7 mouse cellular contexts compared by ENCODE assay signal in the genomic region with DNA sequence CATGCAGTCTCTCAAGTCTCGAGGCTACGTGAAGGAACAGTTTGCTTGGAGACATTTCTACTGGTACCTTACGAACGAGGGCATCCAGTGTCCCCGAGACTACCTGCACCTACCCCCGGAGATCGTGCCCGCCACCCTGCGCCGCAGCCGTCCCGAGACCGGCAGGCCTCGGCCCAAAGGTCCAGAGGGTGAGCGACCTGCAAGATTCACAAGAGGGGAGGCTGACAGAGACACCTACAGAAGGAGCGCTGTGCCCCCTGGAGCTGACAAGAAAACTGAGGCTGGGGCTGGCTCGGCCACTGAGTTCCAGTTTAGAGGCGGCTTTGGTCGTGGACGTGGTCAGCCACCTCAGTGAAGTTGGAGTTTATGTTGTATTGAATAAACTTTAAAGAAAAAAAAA. TPM values are rescaled to one million over a fixed set of nuclear protein-coding genes. Genes with fewer than 3 reads are reported as not detected.
DNase-seq lines count a peak whose midpoint lies in the region; TF ChIP-seq lines count a peak whose summit lies in the region.
"Not testable (repeated sequence)": the region's sequence is repeated elsewhere in the genome, so short reads cannot be mapped to it uniquely, and the experiment has no call there.

No protein-coding gene starts in this region.

- peak overlapping the region; percentile 32 for H3K4me3 ChIP-seq in E14TG2a.4 (replicated peaks; ENCODE audit: low read length)
- H3K4me3 ChIP-seq in ES-Bruce4 (ENCODE audit: low read depth, low read length), result peak overlapping the region; percentile 48
- H3K4me3 ChIP-seq in ES-E14 (ENCODE audit: insufficient read depth in 1 of 2, low read depth in 1 of 2, low read length in 2 of 2, poor library complexity in 1 of 2, severe bottlenecking in 1 of 2), result peak overlapping the region in 1 of 2 experiments; percentile 35; a peak in 1 of 4 replicates
- peak overlapping the region; percentile 82 for H3K4me3 ChIP-seq in testis, adult 2 months (ENCODE audit: control insufficient read depth, low read depth, low read length)

- TF ChIP-seq EP300 in ES-Bruce4 (IDR thresholded peaks at IDR 0.05; ENCODE audit: insufficient read depth, low read depth, low read length), result not testable (repeated sequence)

- not testable (repeated sequence) for H3K9me3 ChIP-seq in E14TG2a.4 (ENCODE audit: low read length); ES-Bruce4 (replicated peaks; ENCODE audit: control insufficient read depth, insufficient read depth, low read length, poor library complexity, severe bottlenecking); ES-E14 (ENCODE audit: control insufficient read depth, insufficient read depth, low read depth, low read length)

- H3K36me3 ChIP-seq in E14TG2a.4 (ENCODE audit: insufficient read depth, low read length) (peaks cover 34% of the 10 kb centered on the region), ES-Bruce4 (ENCODE audit: control insufficient read depth, insufficient read depth, low read length, poor library complexity, severe bottlenecking) (peaks cover 14% of the 10 kb centered on the region)
- H3K36me3 ChIP-seq in ES-E14 (ENCODE audit: control insufficient read depth, insufficient read depth, low read length, poor library complexity, severe bottlenecking); testis, adult 2 months (ENCODE audit: control insufficient read depth, insufficient read depth, low read length): not testable (repeated sequence)

- in situ Hi-C loops in ES-E14 (cut with MboI; ENCODE audit: low sequenced_read_pairs in 2 of 2, unreplicated experiment in 2 of 2), result not testable (repeated sequence)

- not testable (repeated sequence) for H3K27ac ChIP-seq in ES-Bruce4 (ENCODE audit: insufficient read depth, low read length); ES-E14 (ENCODE audit: insufficient read depth, low read depth, low read length, poor library complexity, severe bottlenecking)
- peak overlapping the region; percentile 48; the same call in 1 of the 2 replicates for H3K27ac ChIP-seq in testis, adult 2 months (ENCODE audit: control insufficient read depth, insufficient read depth, low read depth, low read length)

- TF ChIP-seq CTCF in E14TG2a.4 (conservative IDR thresholded peaks at IDR 0.05; ENCODE audit: low read length); ES-Bruce4 (IDR thresholded peaks at IDR 0.05; ENCODE audit: low read depth, low read length); testis, adult 2 months (IDR thresholded peaks at IDR 0.05; ENCODE audit: control insufficient read depth, insufficient read depth, insufficient replicate concordance, low read depth, low read length): not testable (repeated sequence)

- H3K4me1 ChIP-seq in E14TG2a.4 (replicated peaks; ENCODE audit: low read depth, low read length), result peaks cover 48% of the 10 kb centered on the region
- H3K4me1 ChIP-seq in ES-Bruce4 (ENCODE audit: control insufficient read depth, insufficient read depth, low read length); ES-E14 (ENCODE audit: control insufficient read depth in 2 of 2, insufficient read depth in 2 of 2, low read length in 2 of 2, poor library complexity in 1 of 2); testis, adult 2 months (ENCODE audit: control insufficient read depth, insufficient read depth, low read length): not testable (repeated sequence)

- peak overlapping the region; percentile 72 for H3K9ac ChIP-seq in ES-Bruce4 (ENCODE audit: low read depth, poor library complexity, severe bottlenecking)
- peak overlapping the region; percentile 50; the same call in 1 of the 2 replicates for H3K9ac ChIP-seq in ES-E14 (ENCODE audit: insufficient read depth, low read depth, low read length, poor library complexity, severe bottlenecking)

- H3K27me3 ChIP-seq in E14TG2a.4 (ENCODE audit: insufficient read depth, low read length); ES-Bruce4 (ENCODE audit: control insufficient read depth, insufficient read depth, low read length, poor library complexity, severe bottlenecking); testis, adult 2 months (ENCODE audit: control insufficient read depth, insufficient read depth, low read length): not testable (repeated sequence)

- DNase-seq in ES-E14 (ENCODE audit: low read depth, low spot score), result not testable (repeated sequence)
- DNase-seq in cerebellum, adult 9-11 months, result peak; percentile 31
- DNase-seq in heart, adult 11 months, result peak; percentile 93
- DNase-seq in thymus, postnatal 4 days, result peak; percentile 18

- TF ChIP-seq POLR2A in ES-Bruce4 (IDR thresholded peaks at IDR 0.05; ENCODE audit: insufficient read depth, low read length); testis, adult 2 months (IDR thresholded peaks at IDR 0.05; ENCODE audit: control insufficient read depth, low read depth, low read length): not testable (repeated sequence)

RNA-seq across cellular contexts. Expression of gene Ensa, which starts 2.4 kb away (rescaled TPM):
- polyA plus RNA-seq in ES-Bruce4 (2011; ENCODE audit: insufficient read depth, insufficient read length, low read depth, missing spikeins), result 67.4 and 68.5 TPM in 2 replicates
- 54.1 and 56.8 TPM in 2 replicates for total RNA-seq in ES-E14 (2012; rRNA removed)
- polyA plus RNA-seq in testis, adult 2 months (2012; rRNA removed), result 11.1 and 13.9 TPM in 2 replicates

RNA-seq across cellular contexts. Expression of gene Golph3l, which starts 33.7 kb away (rescaled TPM):
- polyA plus RNA-seq in ES-Bruce4 (2011; ENCODE audit: insufficient read depth, insufficient read length, low read depth, missing spikeins), result 39.0 and 40.7 TPM in 2 replicates
- total RNA-seq in ES-E14 (2012; rRNA removed), result 13.4 and 16.2 TPM in 2 replicates
- 6.7 and 7.8 TPM in 2 replicates for polyA plus RNA-seq in testis, adult 2 months (2012; rRNA removed)

RNA-seq across cellular contexts. Expression of gene Mcl1, which starts 36.2 kb away (rescaled TPM):
- polyA plus RNA-seq in ES-Bruce4 (2011; ENCODE audit: insufficient read depth, insufficient read length, low read depth, missing spikeins), result 247 and 264 TPM in 2 replicates
- total RNA-seq in ES-E14 (2012; rRNA removed), result 207 and 253 TPM in 2 replicates
- polyA plus RNA-seq in testis, adult 2 months (2012; rRNA removed), result 27.4 and 40.2 TPM in 2 replicates
